Comparison of ENCODE assay signal across 8 mouse cellular contexts in genomic region chr17:48538328-48538727, GRCm38 (mm10).
DNase-seq lines count a peak whose midpoint lies in the region; ATAC-seq and TF ChIP-seq lines count a peak whose summit lies in the region.
"Had no signal": no experiment of that assay in that cellular context is flagged by ENCODE, and none has a peak within 500 bp of the region (broad histone marks: within the 10 kb centered on the region; RNA-seq: fewer than 3 reads in every experiment).

No protein-coding gene starts in this region.

- H3K36me3 ChIP-seq in intestine, postnatal 0 days (ENCODE audit: control insufficient read depth, insufficient read depth), result peaks cover 7% of the 10 kb centered on the region; the same call in 1 of the 2 replicates
- H3K36me3 ChIP-seq in intestine, embryonic 15.5 days, result no peaks in the 10 kb centered on the region
- H3K36me3 ChIP-seq in ES-Bruce4 (ENCODE audit: control insufficient read depth, insufficient read depth, low read length, poor library complexity, severe bottlenecking), result no peaks in the 10 kb centered on the region
- H3K36me3 ChIP-seq: limb, embryonic 15.5 days had no signal

- no peak overlapping the region for H3K4me3 ChIP-seq in intestine, postnatal 0 days (ENCODE audit: low read depth, low read length)
- H3K4me3 ChIP-seq in intestine, embryonic 15.5 days (replicated peaks), result no peak overlapping the region
- H3K4me3 ChIP-seq in ES-Bruce4 (ENCODE audit: low read depth, low read length), result no peak overlapping the region
- H3K4me3 ChIP-seq: limb, embryonic 15.5 days had no signal

- no peak overlapping the region for H3K9ac ChIP-seq in intestine, postnatal 0 days (ENCODE audit: low read depth, low read length)
- no peak overlapping the region for H3K9ac ChIP-seq in intestine, embryonic 15.5 days
- no peak overlapping the region for H3K9ac ChIP-seq in ES-Bruce4 (ENCODE audit: low read depth, poor library complexity, severe bottlenecking)
- H3K9ac ChIP-seq: limb, embryonic 15.5 days had no signal

- no peak overlapping the region for H3K27ac ChIP-seq in intestine, postnatal 0 days (ENCODE audit: low read depth, low read length)
- no peak overlapping the region for H3K27ac ChIP-seq in intestine, embryonic 15.5 days
- H3K27ac ChIP-seq in ES-Bruce4 (ENCODE audit: insufficient read depth, low read length), result no peak overlapping the region
- H3K27ac ChIP-seq: limb, embryonic 15.5 days had no signal

- no peak for ATAC-seq in intestine, postnatal 0 days
- no peak for ATAC-seq in intestine, embryonic 15.5 days
- peak; percentile 41; the same call in 1 of the 2 replicates for ATAC-seq in granulocyte monocyte progenitor cell, adult 5-6 weeks (replicated peaks; ENCODE audit: poor library complexity, severe bottlenecking)

- no peaks in the 10 kb centered on the region for H3K9me3 ChIP-seq in intestine, postnatal 0 days (ENCODE audit: control insufficient read depth)
- no peaks in the 10 kb centered on the region for H3K9me3 ChIP-seq in intestine, embryonic 15.5 days
- H3K9me3 ChIP-seq in ES-Bruce4 (replicated peaks; ENCODE audit: control insufficient read depth, insufficient read depth, low read length, poor library complexity, severe bottlenecking), result no peaks in the 10 kb centered on the region
- H3K9me3 ChIP-seq: limb, embryonic 15.5 days had no signal

- no peak overlapping the region for H3K4me2 ChIP-seq in intestine, postnatal 0 days (replicated peaks; ENCODE audit: low read depth)
- H3K4me2 ChIP-seq in intestine, embryonic 15.5 days (replicated peaks), result no peak overlapping the region
- H3K4me2 ChIP-seq: limb, embryonic 15.5 days had no signal

- no peaks in the 10 kb centered on the region for H3K4me1 ChIP-seq in intestine, postnatal 0 days (replicated peaks; ENCODE audit: control insufficient read depth, insufficient read depth, low read length)
- H3K4me1 ChIP-seq in intestine, embryonic 15.5 days (replicated peaks), result 0 out of 2 replicates have a peak, but pooled peaks cover under 1% of the 10 kb centered on the region
- no peaks in the 10 kb centered on the region for H3K4me1 ChIP-seq in ES-Bruce4 (ENCODE audit: control insufficient read depth, insufficient read depth, low read length)

- no peak for TF ChIP-seq POLR2A in ES-Bruce4 (IDR thresholded peaks at IDR 0.05; ENCODE audit: insufficient read depth, low read length)

- peak; percentile 43 for DNase-seq in 416B (ENCODE audit: low read depth)
- DNase-seq in testis, postnatal 14 days (ENCODE audit: low spot score), result peak; percentile 23
- no peak for DNase-seq in adipocyte (ENCODE audit: low spot score)

- no peaks in the 10 kb centered on the region for H3K27me3 ChIP-seq in intestine, postnatal 0 days (replicated peaks; ENCODE audit: control insufficient read depth, insufficient read depth, low read length)
- no peaks in the 10 kb centered on the region for H3K27me3 ChIP-seq in intestine, embryonic 15.5 days (replicated peaks)
- no peaks in the 10 kb centered on the region for H3K27me3 ChIP-seq in ES-Bruce4 (ENCODE audit: control insufficient read depth, insufficient read depth, low read length, poor library complexity, severe bottlenecking)
- H3K27me3 ChIP-seq: limb, embryonic 15.5 days had no signal

- 89% methylated on average over 5 of the region's 5 CpGs for WGBS in intestine, postnatal 0 days
- 83% methylated on average over 5 of the region's 5 CpGs for WGBS in intestine, embryonic 15.5 days

- peak; percentile 79 for TF ChIP-seq CTCF in intestine, postnatal 0 days (IDR thresholded peaks at IDR 0.05; ENCODE audit: low read depth)
- TF ChIP-seq CTCF in ES-Bruce4 (IDR thresholded peaks at IDR 0.05; ENCODE audit: low read depth, low read length), result peak; percentile 12

- no peak for TF ChIP-seq EP300 in ES-Bruce4 (IDR thresholded peaks at IDR 0.05; ENCODE audit: insufficient read depth, low read depth, low read length)
